Mouse (Mus musculus) heart, embryonic 13.5 days (tissue): ENCODE data around the gene Tnik. TPM values are rescaled to one million over a fixed set of nuclear protein-coding genes. Genes with fewer than 3 reads are reported as not detected.

Experiments
- ATAC-seq: fragments of 200-750 bp; cut with Nextera tagmentation; 2 replicates; pipeline ENCODE4 v1.8.0; 2017; ENCODE audit warnings: moderate TSS enrichment; ENCODE audit not compliant: insufficient number of reproducible peaks, low FRiP score, low TSS enrichment; ENCODE audit errors: extremely low read depth
- H3K27ac ChIP-seq: fragments of 300-500 bp; sonication (generic); replicated peaks from 2 replicates; pipeline ENCODE4 v1.5.1; 2015; ENCODE audit warnings: moderate library complexity, mild to moderate bottlenecking, inconsistent platforms
- H3K27me3 ChIP-seq: fragments of 300-500 bp; sonication (generic); replicated peaks from 2 replicates; pipeline ENCODE4 v1.6.1; 2015; ENCODE audit warnings: mild to moderate bottlenecking, inconsistent platforms
- H3K36me3 ChIP-seq: fragments of 300-500 bp; sonication (generic); 2 replicates; pipeline ENCODE4 v1.6.1; 2015; ENCODE audit warnings: mild to moderate bottlenecking, inconsistent platforms
- H3K4me1 ChIP-seq: fragments of 300-500 bp; sonication (generic); 2 replicates; pipeline ENCODE4 v1.6.1; 2015; ENCODE audit warnings: inconsistent platforms
- H3K4me2 ChIP-seq: fragments of 300-500 bp; sonication (generic); 2 replicates; pipeline ENCODE4 v1.6.1; 2015; ENCODE audit warnings: inconsistent platforms, mild to moderate bottlenecking, moderate library complexity
- H3K4me3 ChIP-seq: fragments of 300-500 bp; sonication (generic); 2 replicates; pipeline ENCODE4 v1.5.1; 2015; ENCODE audit warnings: moderate library complexity, mild to moderate bottlenecking, inconsistent platforms
- H3K9ac ChIP-seq: fragments of 300-500 bp; sonication (generic); 2 replicates; pipeline ENCODE4 v1.6.1; 2015; ENCODE audit warnings: inconsistent platforms, mild to moderate bottlenecking, moderate library complexity
- H3K9me3 ChIP-seq: fragments of 300-500 bp; sonication (generic); 2 replicates; pipeline ENCODE4 v1.6.1; 2016; ENCODE audit warnings: inconsistent platforms
- WGBS: fragments of 180-500 bp; shearing (Covaris S2); methylation state at CpG from one replicate; pipeline ENCODE4 v1.1.7; 2015; ENCODE audit warnings: mixed read lengths; 5-methylcytosine and 5-hydroxymethylcytosine counted together
- polyA plus RNA-seq: library from polyadenylated mRNA; unstranded; fragments of >200 nt; fragmentation: Nextera tagmentation; extraction: Ambion mirVana; gene quantifications from 2 replicates; pipeline ENCODE4 v1.2.1, GENCODE M21; 2015

Gene Tnik
- polyA plus RNA-seq, 1 experiment from 2014 or later, result 8.3 TPM

GRCm38 (mm10) chr3:28587808-28588207 is 324.8 kb downstream of the Tnik start:
- no peak for ATAC-seq
- H3K4me1 ChIP-seq, result peaks cover 5% of the 10 kb centered on the region
- no peak overlapping the region for H3K4me3 ChIP-seq
- H3K9me3 ChIP-seq, result no peaks in the 10 kb centered on the region
- no peak overlapping the region for H3K9ac ChIP-seq
- WGBS, result 76% methylated on average over 5 of the region's 5 CpGs
- no peaks in the 10 kb centered on the region for H3K27me3 ChIP-seq
- no peak overlapping the region for H3K27ac ChIP-seq
- peaks cover 9% of the 10 kb centered on the region; the same call in 1 of the 2 replicates for H3K36me3 ChIP-seq
- no peak overlapping the region for H3K4me2 ChIP-seq

GRCm38 (mm10) chr3:28591345-28591744 is 328.3 kb downstream of the Tnik start:
- Histone ChIP-seq H3K36me3 (peaks cover 9% of the 10 kb centered on the region), H3K4me1 (peaks cover 7% of the 10 kb centered on the region), H3K27ac (no peak overlapping the region), H3K4me3 (no peak overlapping the region), H3K27me3 (no peaks in the 10 kb centered on the region), H3K9me3 (no peaks in the 10 kb centered on the region), H3K4me2 (no peak overlapping the region), H3K9ac (no peak overlapping the region)
- no peak for ATAC-seq
- WGBS, result 64% methylated on average over 7 of the region's 7 CpGs

- H3K4me2 ChIP-seq, result no peak overlapping the region
- H3K27ac ChIP-seq, result no peak overlapping the region
- H3K9me3 ChIP-seq, result no peaks in the 10 kb centered on the region
- peaks cover 26% of the 10 kb centered on the region for H3K36me3 ChIP-seq
- H3K9ac ChIP-seq, result no peak overlapping the region
- peaks cover 7% of the 10 kb centered on the region for H3K4me1 ChIP-seq
- ATAC-seq, result no peak
- 79% methylated on average over 16 of the region's 16 CpGs for WGBS
- H3K4me3 ChIP-seq, result no peak overlapping the region
- H3K27me3 ChIP-seq, result no peaks in the 10 kb centered on the region
Measured at GRCm38 (mm10) chr3:28593922-28594321, 330.9 kb downstream of the Tnik start.

DNA sequence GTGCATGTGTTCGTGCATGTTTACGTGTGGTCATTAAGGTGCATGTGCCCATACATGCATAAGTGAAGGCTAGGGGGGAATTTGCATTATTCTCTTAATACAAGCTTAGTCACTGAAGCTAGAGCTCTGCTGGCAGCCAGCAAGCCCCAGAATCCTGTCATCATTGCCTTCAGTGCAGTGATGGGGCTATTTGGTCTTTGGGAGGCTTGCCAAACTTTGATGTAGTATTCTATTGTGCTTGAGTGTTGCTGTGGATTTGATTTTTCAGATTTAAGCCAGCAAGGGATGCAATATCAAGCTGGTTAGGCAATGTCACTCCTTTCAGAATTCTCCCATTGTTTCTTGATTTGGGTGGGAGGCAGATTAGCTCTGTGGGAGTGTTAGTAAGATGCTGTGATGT is 336.5 kb downstream of the Tnik start:
- ATAC-seq, result no peak
- H3K36me3 ChIP-seq, result peaks cover 28% of the 10 kb centered on the region
- no peak overlapping the region for H3K4me3 ChIP-seq
- no peaks in the 10 kb centered on the region for H3K27me3 ChIP-seq
- H3K9me3 ChIP-seq, result no peaks in the 10 kb centered on the region
- no peak overlapping the region for H3K27ac ChIP-seq
- no peak overlapping the region for H3K9ac ChIP-seq
- H3K4me2 ChIP-seq, result no peak overlapping the region
- H3K4me1 ChIP-seq, result peaks cover 5% of the 10 kb centered on the region; the same call in 1 of the 2 replicates
- 91% methylated on average over 2 of the region's 2 CpGs for WGBS

DNA sequence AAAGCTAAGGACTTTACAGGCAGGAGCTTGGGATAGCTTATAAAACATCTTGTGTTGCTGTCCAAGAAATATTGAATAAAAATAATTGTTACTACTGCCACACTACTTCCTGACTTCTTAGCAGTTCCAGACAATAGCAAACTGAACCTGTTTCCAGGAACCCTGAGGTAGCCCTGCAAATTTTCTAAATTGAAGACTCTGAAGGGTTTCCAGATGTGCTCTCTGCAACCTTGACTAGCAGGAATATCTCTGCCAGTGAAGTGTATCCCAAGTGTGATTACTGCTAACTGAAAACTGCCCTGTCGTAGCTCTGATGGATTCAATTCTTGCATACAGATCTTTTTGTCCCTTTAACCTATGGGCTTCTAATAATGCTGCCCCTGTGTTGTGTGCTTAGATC is 343.7 kb downstream of the Tnik start:
- 65% methylated on average over 1 of the region's 1 CpGs for WGBS
- Histone ChIP-seq H3K9ac (no peak overlapping the region), H3K4me2 (no peak overlapping the region), H3K36me3 (peaks cover 19% of the 10 kb centered on the region), H3K4me3 (no peak overlapping the region), H3K27ac (no peak overlapping the region), H3K4me1 (peaks cover 4% of the 10 kb centered on the region), H3K9me3 (no peaks in the 10 kb centered on the region), H3K27me3 (no peaks in the 10 kb centered on the region)
- no peak for ATAC-seq

- no peak for ATAC-seq
- H3K27ac ChIP-seq, result no peak overlapping the region
- H3K36me3 ChIP-seq, result peaks cover 4% of the 10 kb centered on the region; the same call in 1 of the 2 replicates
- no peak overlapping the region for H3K4me3 ChIP-seq
- H3K9ac ChIP-seq, result no peak overlapping the region
- H3K4me1 ChIP-seq, result peaks cover 5% of the 10 kb centered on the region
- H3K27me3 ChIP-seq, result no peaks in the 10 kb centered on the region
- no peak overlapping the region for H3K4me2 ChIP-seq
- 84% methylated on average over 5 of the region's 5 CpGs for WGBS
- no peaks in the 10 kb centered on the region for H3K9me3 ChIP-seq
Measured at GRCm38 (mm10) chr3:28612330-28612729, 349.3 kb downstream of the Tnik start.

GRCm38 (mm10) chr3:28616386-28616785 is 353.4 kb downstream of the Tnik start:
- 65% methylated on average over 1 of the region's 1 CpGs for WGBS
- peaks cover 4% of the 10 kb centered on the region for H3K4me1 ChIP-seq
- H3K9me3 ChIP-seq, result no peaks in the 10 kb centered on the region
- H3K27ac ChIP-seq, result no peak overlapping the region
- H3K27me3 ChIP-seq, result no peaks in the 10 kb centered on the region
- no peaks in the 10 kb centered on the region for H3K36me3 ChIP-seq
- ATAC-seq, result no peak
- H3K4me3 ChIP-seq, result no peak overlapping the region
- no peak overlapping the region for H3K4me2 ChIP-seq
- H3K9ac ChIP-seq, result no peak overlapping the region

GRCm38 (mm10) chr3:28617008-28617627 is 354.1 kb downstream of the Tnik start:
- Histone ChIP-seq H3K27me3 (no peaks in the 10 kb centered on the region), H3K4me1 (no peaks in the 10 kb centered on the region), H3K36me3 (no peaks in the 10 kb centered on the region), H3K4me2 (no peak overlapping the region), H3K9ac (no peak overlapping the region), H3K4me3 (no peak overlapping the region), H3K9me3 (no peaks in the 10 kb centered on the region), H3K27ac (no peak overlapping the region)
- ATAC-seq, result no peak
- WGBS, result 80% methylated on average over 5 of the region's 5 CpGs

- Histone ChIP-seq H3K36me3 (peaks cover 18% of the 10 kb centered on the region; the same call in 1 of the 2 replicates), H3K27me3 (no peaks in the 10 kb centered on the region), H3K4me2 (no peak overlapping the region), H3K9ac (no peak overlapping the region), H3K27ac (no peak overlapping the region), H3K4me3 (no peak overlapping the region), H3K4me1 (no peaks in the 10 kb centered on the region), H3K9me3 (no peaks in the 10 kb centered on the region)
- no peak for ATAC-seq
- WGBS, result 72% methylated on average over 2 of the region's 2 CpGs
Measured at GRCm38 (mm10) chr3:28621792-28622191, 358.8 kb downstream of the Tnik start.

GRCm38 (mm10) chr3:28626816-28627215 is 363.8 kb downstream of the Tnik start:
- no peaks in the 10 kb centered on the region for H3K4me1 ChIP-seq
- H3K4me2 ChIP-seq, result no peak overlapping the region
- no peaks in the 10 kb centered on the region for H3K9me3 ChIP-seq
- ATAC-seq, result no peak
- H3K27ac ChIP-seq, result no peak overlapping the region
- no peak overlapping the region for H3K4me3 ChIP-seq
- H3K9ac ChIP-seq, result no peak overlapping the region
- no peaks in the 10 kb centered on the region for H3K27me3 ChIP-seq
- WGBS, result 88% methylated on average over 6 of the region's 6 CpGs
- H3K36me3 ChIP-seq, result peaks cover 28% of the 10 kb centered on the region

DNA sequence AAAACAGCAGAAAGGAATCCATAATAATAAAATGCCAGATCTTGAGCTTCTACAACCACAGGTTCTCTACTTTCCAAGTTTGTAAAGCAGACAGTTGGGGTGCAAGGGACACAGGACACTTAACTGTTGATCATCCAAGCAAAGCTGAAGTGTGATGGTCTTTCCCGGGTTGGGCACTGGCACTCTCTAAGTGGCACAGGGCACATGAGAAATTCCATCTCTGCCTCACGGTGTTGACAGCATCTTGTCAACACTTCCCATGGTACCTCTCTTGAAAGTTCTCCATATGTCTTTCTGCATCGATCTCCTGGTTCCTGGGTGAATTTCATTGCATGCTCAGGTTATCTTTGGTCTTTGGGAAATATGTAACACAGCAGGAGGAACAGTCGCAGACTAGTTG is 373.8 kb downstream of the Tnik start:
- peaks cover 34% of the 10 kb centered on the region for H3K4me1 ChIP-seq
- H3K9me3 ChIP-seq, result no peaks in the 10 kb centered on the region
- peak overlapping the region; percentile 3; the same call in 1 of the 2 replicates for H3K4me2 ChIP-seq
- WGBS, result 46% methylated on average over 4 of the region's 4 CpGs
- H3K36me3 ChIP-seq, result no peaks in the 10 kb centered on the region
- H3K27me3 ChIP-seq, result no peaks in the 10 kb centered on the region
- no peak overlapping the region for H3K9ac ChIP-seq
- peak overlapping the region; percentile 45; the same call in 1 of the 2 replicates for H3K27ac ChIP-seq
- no peak for ATAC-seq
- no peak overlapping the region for H3K4me3 ChIP-seq

DNA sequence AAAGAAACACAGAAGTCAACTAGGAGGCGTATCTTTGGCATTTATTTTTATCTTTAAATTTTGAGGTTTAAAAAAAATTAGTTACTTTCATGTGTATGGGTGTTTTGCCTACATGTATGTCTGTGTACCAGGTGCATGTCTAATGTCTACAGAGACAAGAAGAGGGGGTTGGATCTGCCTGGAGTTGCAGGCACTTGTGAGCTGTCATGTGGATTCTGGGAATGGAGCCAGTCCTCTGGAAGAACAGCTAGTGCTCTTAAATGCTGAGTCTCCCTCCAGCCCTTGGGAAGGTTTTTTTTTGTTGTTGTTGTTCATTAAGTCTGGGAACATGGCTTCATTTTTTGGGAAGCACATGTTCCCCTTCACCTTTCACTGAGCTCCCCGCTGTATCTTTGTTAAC is 375.9 kb downstream of the Tnik start:
- no peak overlapping the region for H3K4me3 ChIP-seq
- no peaks in the 10 kb centered on the region for H3K27me3 ChIP-seq
- no peaks in the 10 kb centered on the region for H3K9me3 ChIP-seq
- H3K27ac ChIP-seq, result peak overlapping the region; percentile 50
- 61% methylated on average over 2 of the region's 2 CpGs for WGBS
- no peak overlapping the region for H3K4me2 ChIP-seq
- no peak overlapping the region for H3K9ac ChIP-seq
- peaks cover 34% of the 10 kb centered on the region for H3K4me1 ChIP-seq
- no peaks in the 10 kb centered on the region for H3K36me3 ChIP-seq
- no peak for ATAC-seq
